Mouse (Mus musculus) liver, embryonic 14.5 days (tissue): ENCODE measurements around the gene Col6a1.

Experiments used
- CTCF ChIP-seq: IDR thresholded peaks from 2 replicates; pipeline ENCODE4 v1.5.1; 2016; ENCODE audit warnings: antibody characterized with exemption, low read depth, control low read depth
- EP300 ChIP-seq: IDR thresholded peaks from 2 replicates; pipeline ENCODE4 v1.6.1; 2016; ENCODE audit warnings: antibody characterized with exemption, low read depth

DNA sequence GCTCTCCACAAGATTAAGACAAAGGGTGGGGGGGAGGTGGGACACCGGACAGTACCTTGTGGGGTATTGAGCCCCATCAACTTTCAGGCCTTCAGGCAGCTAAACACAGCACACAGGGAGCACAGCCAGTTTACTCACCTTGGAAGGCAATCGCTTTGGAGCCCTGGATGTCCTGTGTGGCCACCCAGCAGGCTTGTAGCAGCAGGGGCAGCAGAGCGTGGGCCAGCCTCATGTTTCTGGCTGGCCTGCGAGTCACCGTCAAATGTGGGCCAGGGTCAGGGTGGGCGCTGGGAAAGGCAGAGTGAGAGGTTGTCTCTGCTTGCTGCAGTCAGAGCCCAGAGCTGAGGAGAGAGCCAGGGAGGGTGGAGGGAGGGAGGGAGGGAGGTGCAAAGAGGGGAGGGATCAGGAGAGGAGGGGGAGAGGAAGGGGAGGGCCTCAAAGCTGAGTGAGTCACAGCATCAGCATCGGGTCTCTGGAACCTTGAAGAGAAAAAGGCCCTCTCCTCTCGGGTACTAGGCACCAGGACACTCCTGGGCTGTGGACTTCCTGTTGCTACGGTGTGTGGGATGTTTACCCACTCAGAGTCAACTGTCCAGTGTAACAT is at the start of gene Col6a1:
- TF ChIP-seq CTCF (no peak), EP300 (no peak)
